Mouse (Mus musculus) hindbrain, postnatal 0 days (tissue): ENCODE results near the gene Qk. TPM values are rescaled to one million over a fixed set of nuclear protein-coding genes. Genes with fewer than 3 reads are reported as not detected.

Source experiments
- ATAC-seq: fragments of 200-750 bp; cut with Nextera tagmentation; 2 replicates; pipeline ENCODE4 v1.8.0; 2017; ENCODE audit warnings: mild to moderate bottlenecking, moderate TSS enrichment, moderate library complexity
- DNase-seq: peaks from one replicate; pipeline ENCODE4 v3.0.0-alpha.2; 2015; ENCODE audit warnings: low spot score
- H3K27ac ChIP-seq: fragments of 300-500 bp; sonication (generic); 2 replicates; pipeline ENCODE4 v1.5.1; 2014; ENCODE audit warnings: mild to moderate bottlenecking
- H3K27me3 ChIP-seq: fragments of 300-500 bp; sonication (generic); 2 replicates; pipeline ENCODE4 v1.6.1; 2014; ENCODE audit warnings: low read length, mixed read lengths; ENCODE audit not compliant: insufficient read depth
- H3K36me3 ChIP-seq: fragments of 300-500 bp; sonication (generic); 2 replicates; pipeline ENCODE4 v1.6.1; 2014; ENCODE audit warnings: low read length, mixed read lengths; ENCODE audit not compliant: insufficient read depth
- H3K4me1 ChIP-seq: fragments of 300-500 bp; sonication (generic); 2 replicates; pipeline ENCODE4 v1.6.1; 2014; ENCODE audit warnings: antibody characterized with exemption, low read length, mixed read lengths; ENCODE audit not compliant: insufficient read depth
- H3K4me2 ChIP-seq: fragments of 300-500 bp; sonication (generic); 2 replicates; pipeline ENCODE4 v1.6.1; 2014; ENCODE audit warnings: low read depth, mild to moderate bottlenecking, low read length, moderate library complexity, mixed read lengths
- H3K4me3 ChIP-seq: fragments of 300-500 bp; sonication (generic); 2 replicates; pipeline ENCODE4 v1.5.1; 2014; ENCODE audit warnings: low read length
- H3K9ac ChIP-seq: fragments of 300-500 bp; sonication (generic); replicated peaks from 2 replicates; pipeline ENCODE4 v1.6.1; 2014; ENCODE audit warnings: mild to moderate bottlenecking, low read length, moderate library complexity, mixed read lengths
- H3K9me3 ChIP-seq: fragments of 300-500 bp; sonication (generic); 2 replicates; pipeline ENCODE4 v1.6.1; 2016; ENCODE audit warnings: low read length, mixed read lengths
- CTCF ChIP-seq: IDR thresholded peaks from 2 replicates; pipeline ENCODE4 v1.5.1; 2016; ENCODE audit warnings: antibody characterized with exemption, control low read depth, low read depth
- WGBS: fragments of 180-500 bp; shearing (Covaris S2); extraction: QIAGEN DNeasy Blood & Tissue Kit; methylation state at CpG from one replicate; pipeline ENCODE4 v1.1.7; 2014; 5-methylcytosine and 5-hydroxymethylcytosine counted together
- polyA plus RNA-seq: library from polyadenylated mRNA; unstranded; fragments of >200 nt; fragmentation: Nextera tagmentation; extraction: Ambion mirVana; gene quantifications from 2 replicates; pipeline ENCODE4 v1.2.1, GENCODE M21; 2015
- total RNA-seq: library from RNA; depleted of rRNA; stranded (reverse); fragments of >200 nt; gene quantifications from 2 replicates; pipeline ENCODE4 v1.2.3, GENCODE M21; 2014

Qk gene
- total and polyA plus RNA-seq, 2 experiments from 2014 or later = 66.7 to 482 TPM

GRCm38 (mm10) chr17:10319431-10319684 lies 296 bp downstream of the Qk start:
- Histone ChIP-seq H3K36me3 (no peaks in the 10 kb centered on the region), H3K4me3 (peak overlapping the region; percentile 96), H3K27ac (peak overlapping the region; percentile 98), H3K9me3 (no peaks in the 10 kb centered on the region), H3K27me3 (no peaks in the 10 kb centered on the region), H3K4me1 (peaks cover 14% of the 10 kb centered on the region), H3K4me2 (peak overlapping the region; percentile 55), H3K9ac (peak overlapping the region; percentile 97)
- DNase-seq (no peak), ATAC-seq (no peak)
- no peak for TF ChIP-seq CTCF
- WGBS = 0% methylated on average over 11 of the region's 46 CpGs

DNA sequence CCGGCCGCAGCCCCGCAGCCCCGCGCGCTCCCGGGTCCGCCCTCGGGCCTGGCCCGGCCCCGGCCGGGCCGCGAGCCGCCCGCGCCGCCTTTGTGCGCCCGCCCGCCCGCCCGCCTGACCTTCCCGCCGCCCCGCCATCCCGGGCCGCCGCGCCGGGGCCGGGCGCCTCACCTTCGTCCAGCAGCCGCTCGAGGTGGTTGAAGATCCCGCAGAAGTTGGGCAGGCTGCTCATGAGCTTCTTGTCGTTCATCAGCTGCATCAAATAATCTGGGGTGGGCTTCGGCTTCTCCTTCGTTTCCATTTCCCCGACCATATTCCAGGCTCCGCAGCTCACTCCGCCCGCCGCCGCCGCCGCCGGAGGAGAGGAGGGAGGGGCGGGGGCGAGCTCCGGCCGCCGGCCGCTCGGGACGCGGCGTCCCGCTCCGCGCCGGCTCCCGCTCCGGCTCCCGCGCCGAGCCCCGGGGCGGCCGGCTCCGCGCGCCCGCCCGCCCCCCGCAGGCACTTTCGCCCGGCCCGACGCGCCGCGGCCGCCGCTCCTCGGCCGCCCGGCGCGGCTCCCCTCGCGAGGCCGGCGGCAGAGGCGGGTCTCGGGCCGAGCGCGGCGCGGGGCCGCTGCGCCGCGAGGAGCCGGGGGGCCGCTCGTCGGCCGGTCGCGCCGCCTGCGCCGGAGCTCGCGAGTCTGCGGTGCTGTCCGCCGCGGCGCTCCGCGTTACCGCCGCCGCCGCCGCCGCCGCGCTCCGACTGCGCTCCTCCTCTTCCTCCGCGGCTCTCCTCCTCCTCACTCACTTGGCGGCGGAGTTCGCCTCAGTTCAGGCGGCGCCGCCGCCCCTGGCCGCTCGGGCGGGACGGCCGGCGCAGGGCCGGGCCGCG lies 858 bp downstream of the Qk start:
- H3K4me1 ChIP-seq = peaks cover 14% of the 10 kb centered on the region
- H3K9ac ChIP-seq = peak overlapping the region; percentile 97
- peak overlapping the region; percentile 98 for H3K27ac ChIP-seq
- H3K36me3 ChIP-seq = no peaks in the 10 kb centered on the region
- ATAC-seq (peak; percentile 57), DNase-seq (peak; percentile 83)
- no peaks in the 10 kb centered on the region for H3K9me3 ChIP-seq
- peak overlapping the region; percentile 96 for H3K4me3 ChIP-seq
- no peaks in the 10 kb centered on the region for H3K27me3 ChIP-seq
- no peak for TF ChIP-seq CTCF
- peak overlapping the region; percentile 55 for H3K4me2 ChIP-seq
- WGBS = under 1% methylated on average over 82 of the region's 153 CpGs

DNA sequence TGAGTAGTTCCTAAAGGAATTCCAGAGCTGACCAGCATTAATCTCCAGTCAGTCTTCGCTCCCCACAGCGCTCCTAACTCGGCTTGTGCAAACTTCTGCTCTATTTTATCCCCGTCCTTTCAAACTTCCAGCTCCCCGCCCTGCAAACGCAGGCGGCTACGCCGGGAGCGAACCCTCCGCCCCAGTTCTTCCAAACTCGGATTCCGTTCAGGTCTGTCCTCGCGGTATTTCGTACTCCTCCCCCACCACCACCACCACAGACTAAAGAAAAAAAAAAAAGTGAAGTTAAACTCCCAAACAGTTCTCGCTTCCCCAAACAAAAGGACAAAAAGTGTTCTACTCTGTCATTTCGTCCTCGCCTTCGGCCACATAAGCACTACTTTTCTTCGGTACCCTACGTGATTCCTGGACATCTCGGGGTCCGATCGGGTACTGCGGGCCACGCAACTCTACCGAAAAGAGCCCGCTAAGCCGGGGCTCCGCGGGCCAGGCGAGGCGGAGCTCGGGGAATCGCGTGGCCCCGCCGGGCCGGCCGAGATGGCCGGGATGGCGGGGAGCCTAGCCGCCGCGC lies 1.6 kb downstream of the Qk start:
- no peaks in the 10 kb centered on the region for H3K27me3 ChIP-seq
- TF ChIP-seq CTCF = no peak
- no peaks in the 10 kb centered on the region for H3K36me3 ChIP-seq
- H3K9me3 ChIP-seq = no peaks in the 10 kb centered on the region
- peak overlapping the region; percentile 98 for H3K27ac ChIP-seq
- H3K4me1 ChIP-seq = peaks cover 12% of the 10 kb centered on the region
- no peak for ATAC-seq
- 3% methylated on average over 46 of the region's 46 CpGs for WGBS
- peak; percentile 59 for DNase-seq
- H3K4me3 ChIP-seq = peak overlapping the region; percentile 96
- H3K9ac ChIP-seq = peak overlapping the region; percentile 97
- H3K4me2 ChIP-seq = peak overlapping the region; percentile 55

DNA sequence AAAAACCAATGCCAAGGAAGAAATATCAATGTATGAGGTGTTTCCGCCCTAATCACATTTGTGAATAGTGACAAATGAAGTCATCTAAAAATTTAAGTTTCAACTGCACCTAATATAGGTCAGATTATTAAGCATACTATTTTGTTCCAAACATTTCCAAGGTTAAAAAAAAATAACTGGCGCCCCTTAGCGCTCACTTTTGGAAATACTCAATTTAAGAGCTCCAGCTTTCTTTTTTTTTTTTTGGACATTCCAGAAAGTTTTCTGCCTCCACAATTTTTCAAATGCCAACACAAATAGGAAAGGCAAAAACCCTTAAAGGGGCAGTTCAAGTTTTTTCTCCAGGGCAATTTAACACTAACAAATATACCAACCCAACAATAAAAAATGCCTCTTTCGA lies 2.5 kb downstream of the Qk start:
- Histone ChIP-seq H3K4me3 (peak overlapping the region; percentile 96), H3K9ac (peak overlapping the region; percentile 97), H3K27me3 (no peaks in the 10 kb centered on the region), H3K36me3 (no peaks in the 10 kb centered on the region), H3K4me1 (peaks cover 11% of the 10 kb centered on the region), H3K27ac (peak overlapping the region; percentile 98), H3K9me3 (no peaks in the 10 kb centered on the region), H3K4me2 (peak overlapping the region; percentile 55)
- DNase-seq = peak; percentile 86
- under 1% methylated on average over 4 of the region's 4 CpGs for WGBS
- TF ChIP-seq CTCF = peak; percentile 55
- ATAC-seq = no peak

DNA sequence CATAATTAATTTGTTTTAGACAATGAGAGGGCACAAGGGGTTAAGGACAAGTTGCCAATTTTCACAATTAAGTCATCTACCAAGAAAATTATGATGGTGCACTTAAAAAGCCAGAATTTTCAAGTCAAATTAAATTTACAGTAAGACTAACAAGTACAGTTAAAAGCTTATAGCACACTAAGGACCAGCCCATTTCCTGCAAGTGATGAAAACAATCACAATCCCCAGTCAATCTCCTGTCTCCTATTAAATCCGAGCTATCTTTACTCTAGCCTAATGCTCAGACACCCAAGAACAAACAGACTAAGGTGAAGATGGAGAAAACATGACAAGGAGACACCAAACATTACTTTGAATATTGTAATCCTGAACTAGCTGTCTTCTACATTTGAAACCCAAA lies 3.2 kb downstream of the Qk start:
- no peak for DNase-seq
- no peaks in the 10 kb centered on the region for H3K27me3 ChIP-seq
- H3K9ac ChIP-seq = peak overlapping the region; percentile 49
- peaks cover 5% of the 10 kb centered on the region for H3K4me1 ChIP-seq
- H3K27ac ChIP-seq = peak overlapping the region; percentile 69
- 6% methylated on average over 1 of the region's 1 CpGs for WGBS
- no peaks in the 10 kb centered on the region for H3K9me3 ChIP-seq
- no peaks in the 10 kb centered on the region for H3K36me3 ChIP-seq
- H3K4me2 ChIP-seq = peak overlapping the region; percentile 55
- no peak for ATAC-seq
- H3K4me3 ChIP-seq = peak overlapping the region; percentile 96
- TF ChIP-seq CTCF = no peak

GRCm38 (mm10) chr17:10310046-10310445 lies 9.6 kb downstream of the Qk start:
- Histone ChIP-seq H3K9me3 (no peaks in the 10 kb centered on the region), H3K27me3 (no peaks in the 10 kb centered on the region), H3K4me1 (0 out of 2 replicates have a peak, but pooled peaks cover 3% of the 10 kb centered on the region), H3K27ac (no peak overlapping the region), H3K36me3 (no peaks in the 10 kb centered on the region), H3K9ac (no peak overlapping the region), H3K4me3 (0 out of 2 replicates have a peak overlapping the region, but pooled peaks have one; percentile 22), H3K4me2 (peak overlapping the region; percentile 55)
- no peak for ATAC-seq
- 53% methylated on average over 1 of the region's 1 CpGs for WGBS
- DNase-seq = no peak
- TF ChIP-seq CTCF = no peak
